Mouse (Mus musculus) MEL (cell line): ENCODE measurements around the gene Cux1. TPM values are rescaled to one million over a fixed set of nuclear protein-coding genes. Genes with fewer than 3 reads are reported as not detected.

ENCODE experiments used
- DNase-seq: peaks from one replicate; pipeline ENCODE4 v3.0.0; 2011; ENCODE audit warnings: low read depth, low spot score
- H3K27ac ChIP-seq: 2 replicates; pipeline ENCODE4 v1.5.1; 2012; ENCODE audit warnings: low read depth, mild to moderate bottlenecking, control low read depth, low read length, moderate library complexity; ENCODE audit not compliant: control insufficient read depth
- H3K27me3 ChIP-seq, 2 experiments: fragments of 150-350 bp in 1 of 2; sonication (generic) in 1 of 2; 2 replicates each; pipeline ENCODE4 v1.6.1; 2012; ENCODE audit warnings: low read length in 2 of 2, mild to moderate bottlenecking in 2 of 2, improper control_type of control experiment in 1 of 2, moderate library complexity in 1 of 2; ENCODE audit not compliant: insufficient read depth in 2 of 2, control insufficient read depth in 1 of 2
- H3K36me3 ChIP-seq, 2 experiments: 2 replicates each; pipeline ENCODE4 v1.6.1; 2012 to 2014; ENCODE audit warnings: low read length in 2 of 2, improper control_type of control experiment in 1 of 2, inconsistent platforms in 1 of 2, mild to moderate bottlenecking in 1 of 2; ENCODE audit not compliant: insufficient read depth in 2 of 2, control insufficient read depth in 1 of 2
- H3K4me1 ChIP-seq, 2 experiments: fragments of 150-350 bp in 1 of 2; sonication (generic) in 1 of 2; 2 replicates each; pipeline ENCODE4 v1.6.1; 2012; ENCODE audit warnings: low read length in 2 of 2, improper control_type of control experiment in 1 of 2, mild to moderate bottlenecking in 1 of 2; ENCODE audit not compliant: insufficient read depth in 2 of 2, control insufficient read depth in 1 of 2
- H3K4me3 ChIP-seq, 2 experiments: fragments of 150-350 bp in 1 of 2; sonication (generic) in 1 of 2; 2 replicates each; pipeline ENCODE4 v1.5.1; 2012; ENCODE audit warnings: low read depth in 2 of 2, low read length in 2 of 2, mild to moderate bottlenecking in 2 of 2, moderate library complexity in 2 of 2, control low read depth in 1 of 2, improper control_type of control experiment in 1 of 2; ENCODE audit not compliant: control insufficient read depth in 1 of 2, insufficient read depth in 1 of 2
- H3K79me2 ChIP-seq: 2 replicates; pipeline ENCODE4 v1.6.1; 2012; ENCODE audit warnings: mild to moderate bottlenecking, low read length, moderate library complexity; ENCODE audit not compliant: control insufficient read depth, poor library complexity, insufficient read depth
- H3K9ac ChIP-seq: 2 replicates; pipeline ENCODE4 v1.6.1; 2012; ENCODE audit warnings: low read depth, mild to moderate bottlenecking, control low read depth, low read length, moderate library complexity; ENCODE audit not compliant: control insufficient read depth, poor library complexity, severe bottlenecking
- H3K9me3 ChIP-seq: fragments of 150-350 bp; sonication (generic); replicated peaks from 2 replicates; pipeline ENCODE4 v1.6.1; 2012; ENCODE audit warnings: mild to moderate bottlenecking, low read length, improper control_type of control experiment, moderate library complexity; ENCODE audit not compliant: insufficient read depth
- CHD2 ChIP-seq: IDR thresholded peaks from 2 replicates; pipeline ENCODE4 v1.6.1; 2011; ENCODE audit warnings: low read length, improper control_type of control experiment
- CTCF ChIP-seq, 3 experiments: IDR thresholded peaks in 2 of 3; conservative IDR thresholded peaks in 1 of 3; 2 replicates each; pipeline ENCODE4 v1.5.1; 2011 to 2012; ENCODE audit warnings: low read length in 3 of 3, low read depth in 2 of 3, mild to moderate bottlenecking in 2 of 3, improper control_type of control experiment in 1 of 3, inconsistent platforms in 1 of 3, mixed read lengths in 1 of 3, moderate library complexity in 1 of 3; ENCODE audit not compliant: control insufficient read depth in 1 of 3, insufficient read depth in 1 of 3, poor library complexity in 1 of 3, severe bottlenecking in 1 of 3
- EP300 ChIP-seq, 2 experiments: IDR thresholded peaks; 2 replicates each; pipeline ENCODE4 v1.6.1; 2011; ENCODE audit warnings: improper control_type of control experiment in 2 of 2, low read length in 2 of 2, low read depth in 1 of 2, mild to moderate bottlenecking in 1 of 2
- JUND ChIP-seq: IDR thresholded peaks from 2 replicates; pipeline ENCODE4 v1.6.1; 2011; ENCODE audit warnings: low read depth, mild to moderate bottlenecking, improper control_type of control experiment, low read length
- KAT2A ChIP-seq: conservative IDR thresholded peaks from 2 replicates; pipeline ENCODE4 v1.6.1; 2012; ENCODE audit warnings: low read depth, low read length, improper control_type of control experiment, inconsistent platforms
- MAFK ChIP-seq: IDR thresholded peaks from 2 replicates; pipeline ENCODE4 v1.6.1; 2011; ENCODE audit warnings: low read depth, mild to moderate bottlenecking, low read length, improper control_type of control experiment, borderline replicate concordance
- MAZ ChIP-seq: IDR thresholded peaks from 2 replicates; pipeline ENCODE4 v1.6.1; 2012; ENCODE audit warnings: low read depth, mild to moderate bottlenecking, inconsistent platforms, low read length, improper control_type of control experiment
- MYC ChIP-seq: IDR thresholded peaks from 2 replicates; pipeline ENCODE4 v1.6.1; 2011; ENCODE audit warnings: low read depth, mild to moderate bottlenecking, low read length, improper control_type of control experiment, moderate library complexity
- NRF1 ChIP-seq: IDR thresholded peaks from 2 replicates; pipeline ENCODE4 v1.6.1; 2014; ENCODE audit warnings: low read depth, mild to moderate bottlenecking, inconsistent platforms, low read length, improper control_type of control experiment, moderate library complexity; ENCODE audit not compliant: poor library complexity, insufficient read depth, severe bottlenecking
- POLR2A ChIP-seq, 2 experiments: IDR thresholded peaks; 2 replicates each; pipeline ENCODE4 v1.6.1; 2011 to 2012; ENCODE audit warnings: low read length in 2 of 2, mild to moderate bottlenecking in 2 of 2, control low read depth in 1 of 2, improper control_type of control experiment in 1 of 2, low read depth in 1 of 2, moderate library complexity in 1 of 2; ENCODE audit not compliant: control insufficient read depth in 1 of 2, insufficient read depth in 1 of 2, poor library complexity in 1 of 2
- POLR2AphosphoS5 ChIP-seq: IDR thresholded peaks from 2 replicates; pipeline ENCODE4 v1.6.1; 2012; ENCODE audit warnings: low read depth, borderline replicate concordance, mild to moderate bottlenecking, inconsistent platforms, low read length, moderate library complexity, mixed read lengths
- SIN3A ChIP-seq: IDR thresholded peaks from 2 replicates; pipeline ENCODE4 v1.6.1; 2012; ENCODE audit warnings: low read length, improper control_type of control experiment, inconsistent platforms
- TAL1 ChIP-seq: IDR thresholded peaks from 2 replicates; pipeline ENCODE4 v1.6.1; 2012; ENCODE audit warnings: mild to moderate bottlenecking, inconsistent platforms, low read length, moderate library complexity, mixed read lengths
- TCF12 ChIP-seq: IDR thresholded peaks from 2 replicates; pipeline ENCODE4 v1.6.1; 2014; ENCODE audit warnings: low read depth, mild to moderate bottlenecking, inconsistent platforms, low read length, improper control_type of control experiment, moderate library complexity
- ZC3H11A ChIP-seq: IDR thresholded peaks from 2 replicates; pipeline ENCODE4 v1.6.1; 2012; ENCODE audit warnings: low read depth, mild to moderate bottlenecking, inconsistent platforms, low read length, improper control_type of control experiment
- ZKSCAN1 ChIP-seq: IDR thresholded peaks from 2 replicates; pipeline ENCODE4 v1.6.1; 2012; ENCODE audit warnings: low read depth, mild to moderate bottlenecking, inconsistent platforms, low read length, improper control_type of control experiment, moderate library complexity
- ZMIZ1 ChIP-seq: IDR thresholded peaks from 2 replicates; pipeline ENCODE4 v1.6.1; 2012; ENCODE audit warnings: low read depth, mild to moderate bottlenecking, inconsistent platforms, low read length, improper control_type of control experiment, moderate library complexity
- polyA plus RNA-seq, 2 experiments: library from polyadenylated mRNA; stranded (reverse) in 1 of 2; unstranded in 1 of 2; fragments of >175 nt in 1 of 2; fragments of >200 nt in 1 of 2; gene quantifications; 2 replicates each; pipeline versions ENCODE4 v1.2.1 to v1.2.4; 2012; ENCODE audit warnings: low replicate concordance in 2 of 2, low read depth in 1 of 2; ENCODE audit not compliant: insufficient read length in 2 of 2, insufficient read depth in 1 of 2, missing spikeins in 1 of 2
- total RNA-seq: library from RNA; depleted of rRNA; stranded (reverse); fragments of 300-350 nt; gene quantifications from 2 replicates; pipeline ENCODE4 v1.2.3, GENCODE M21; 2012

Gene Cux1
- total and polyA plus RNA-seq, 3 experiments: 71.1 to 104 TPM; not detected in 1

DNA sequence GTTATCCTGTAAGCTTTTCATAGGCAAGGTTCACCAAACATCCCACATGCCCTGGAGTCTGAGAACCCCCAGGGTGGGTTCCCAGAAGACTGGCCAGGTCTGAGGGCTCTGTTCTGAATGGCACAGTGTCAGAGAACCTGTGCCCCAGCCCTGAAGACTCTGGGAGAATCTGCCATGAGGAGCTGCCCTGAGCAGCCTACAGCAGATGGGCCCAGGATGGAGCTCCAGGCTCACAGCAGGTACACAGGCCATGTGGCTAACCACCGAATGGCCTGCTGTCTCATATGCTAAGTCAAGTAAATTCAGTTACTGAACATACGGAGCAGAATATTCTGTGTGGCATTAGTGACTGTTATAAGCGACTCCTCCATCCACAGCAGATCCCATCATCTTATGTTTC, 80.9 kb downstream of the Cux1 start:
- TF ChIP-seq MYC (no peak), POLR2AphosphoS5 (no peak), CHD2 (no peak), KAT2A (no peak), EP300 (IDR thresholded peaks at IDR 0.05; ENCODE audit: low read depth in 1 of 2, low read length in 2 of 2) (no peak), TAL1 (no peak), SIN3A (no peak), CTCF (IDR thresholded peaks at IDR 0.05 in 2 of 3, conservative IDR thresholded peaks at IDR 0.05 in 1 of 3; ENCODE audit: control insufficient read depth in 1 of 3, insufficient read depth in 1 of 3, low read depth in 2 of 3, low read length in 3 of 3, poor library complexity in 1 of 3, severe bottlenecking in 1 of 3) (no peak)
- TF ChIP-seq, all 39 proteins: peak for 0
- Histone ChIP-seq H3K27me3 (no peaks in the 10 kb centered on the region), H3K9ac (no peak overlapping the region), H3K27ac (no peak overlapping the region), H3K79me2 (peaks cover 38% of the 10 kb centered on the region), H3K4me3 (no peak overlapping the region), H3K36me3 (peaks cover 9 to 25% of the 10 kb centered on the region in 2 experiments), H3K9me3 (no peaks in the 10 kb centered on the region), H3K4me1 (peaks cover 18 to 23% of the 10 kb centered on the region in 2 experiments)
- DNase-seq: no peak

DNA sequence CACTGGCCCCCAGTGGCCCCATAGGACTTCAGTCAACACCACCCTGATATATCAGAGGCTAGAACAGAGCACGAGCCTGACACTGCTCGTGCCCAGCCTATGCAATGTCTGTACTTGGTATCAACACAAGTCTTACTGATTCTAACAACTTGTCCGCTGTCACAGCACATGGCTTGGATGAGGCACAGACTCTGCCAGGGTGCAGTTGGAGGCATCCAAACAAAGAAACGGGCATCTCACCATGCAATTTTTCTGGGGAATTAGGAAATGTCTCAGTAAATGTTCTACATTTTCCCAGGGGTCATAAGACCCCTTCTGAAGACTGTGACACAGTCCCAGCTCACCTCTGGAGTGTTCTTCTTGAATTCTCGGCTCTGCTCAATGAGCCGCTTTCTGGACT, 81.9 kb downstream of the Cux1 start:
- H3K4me3 ChIP-seq: no peak overlapping the region
- no peaks in the 10 kb centered on the region for H3K9me3 ChIP-seq
- no peak for TF ChIP-seq KAT2A
- TF ChIP-seq MAFK: no peak
- TF ChIP-seq TCF12: no peak
- TF ChIP-seq JUND: no peak
- TF ChIP-seq ZC3H11A: no peak
- no peak for TF ChIP-seq NRF1
- TF ChIP-seq MAZ: no peak
- TF ChIP-seq ZMIZ1: no peak
- no peak for TF ChIP-seq ZKSCAN1
- TF ChIP-seq CHD2: no peak
- no peak for TF ChIP-seq POLR2A (IDR thresholded peaks at IDR 0.05; ENCODE audit: control insufficient read depth in 1 of 2, insufficient read depth in 1 of 2, low read depth in 1 of 2, low read length in 2 of 2, poor library complexity in 1 of 2)
- DNase-seq: no peak
- no peak overlapping the region for H3K9ac ChIP-seq
- no peaks in the 10 kb centered on the region for H3K27me3 ChIP-seq
- H3K27ac ChIP-seq: no peak overlapping the region
- peaks cover 34% of the 10 kb centered on the region for H3K79me2 ChIP-seq
- peaks cover 21 to 23% of the 10 kb centered on the region in 2 experiments for H3K4me1 ChIP-seq
- H3K36me3 ChIP-seq: peaks cover 14 to 30% of the 10 kb centered on the region in 2 experiments
